Mouse (Mus musculus) naive thymus-derived CD4-positive, alpha-beta T cell, adult 2 months (primary cell): ENCODE measurements around the gene Glt28d2.
"Not testable (repeated sequence)": the region's sequence is repeated elsewhere in the genome, so short reads cannot be mapped to it uniquely, and the experiment has no call there.

Source experiments
- DNase-seq: peaks from one replicate; pipeline ENCODE4 v3.0.0-alpha.2; 2011; ENCODE audit warnings: low read depth

Glt28d2 gene

GRCm38 (mm10) chr3:85887239-85887827 lies at the start of gene Glt28d2, which contains the start of gene Gm37240:
TSS of gene Glt28d2 (minus strand) at chr3:85887516.
TSS of gene Gm37240 (minus strand) at chr3:85887518.
- DNase-seq: peak; percentile 66

- DNase-seq: no peak
These were observed 46.3 kb upstream of the Glt28d2 start for GRCm38 (mm10) chr3:85933586-85933985.

- no peak for DNase-seq
These were observed 44.5 kb upstream of the Glt28d2 start for GRCm38 (mm10) chr3:85931859-85932258.

GRCm38 (mm10) chr3:85930671-85931255 lies 43.4 kb upstream of the Glt28d2 start:
- no peak for DNase-seq

GRCm38 (mm10) chr3:85929711-85930110 lies 42.4 kb upstream of the Glt28d2 start:
- DNase-seq: no peak

GRCm38 (mm10) chr3:85928140-85928611 lies 40.9 kb upstream of the Glt28d2 start:
- DNase-seq: no peak

GRCm38 (mm10) chr3:85927296-85927695 lies 40.0 kb upstream of the Glt28d2 start:
- DNase-seq: no peak

GRCm38 (mm10) chr3:85923954-85924945 lies 36.9 kb upstream of the Glt28d2 start:
- DNase-seq: peak; percentile 29

GRCm38 (mm10) chr3:85923343-85923742 lies 36.0 kb upstream of the Glt28d2 start:
- no peak for DNase-seq

GRCm38 (mm10) chr3:85922331-85922730 lies 35.0 kb upstream of the Glt28d2 start:
- no peak for DNase-seq

- not testable (repeated sequence) for DNase-seq
These were observed 33.4 kb upstream of the Glt28d2 start for GRCm38 (mm10) chr3:85920671-85921070.

- DNase-seq: no peak
These were observed 30.3 kb upstream of the Glt28d2 start for GRCm38 (mm10) chr3:85917600-85917999.

- no peak for DNase-seq
These were observed 27.5 kb upstream of the Glt28d2 start for GRCm38 (mm10) chr3:85914806-85915205.

GRCm38 (mm10) chr3:85907136-85907535 lies 19.8 kb upstream of the Glt28d2 start:
- no peak for DNase-seq

GRCm38 (mm10) chr3:85904371-85904770 lies 17.1 kb upstream of the Glt28d2 start:
- DNase-seq: no peak

GRCm38 (mm10) chr3:85895020-85895419 lies 7.7 kb upstream of the Glt28d2 start:
- DNase-seq: no peak

GRCm38 (mm10) chr3:85891571-85891970 lies 4.3 kb upstream of the Glt28d2 start:
- DNase-seq: no peak

GRCm38 (mm10) chr3:85888221-85888671 lies 930 bp upstream of the Glt28d2 start:
- DNase-seq: peak; percentile 23

GRCm38 (mm10) chr3:85886636-85887238 lies 579 bp downstream of the Glt28d2 start:
- DNase-seq: peak; percentile 3

GRCm38 (mm10) chr3:85885906-85886305 lies 1.4 kb downstream of the Glt28d2 start:
- no peak for DNase-seq

- no peak for DNase-seq
These were observed 6.6 kb downstream of the Glt28d2 start for GRCm38 (mm10) chr3:85880687-85881086.

- no peak for DNase-seq
These were observed 7.2 kb downstream of the Glt28d2 start for GRCm38 (mm10) chr3:85880068-85880467.
